Mouse (Mus musculus): ENCODE data around the gene Ptbp3.

- TF ChIP-seq GATA1 (IDR thresholded peaks at IDR 0.05; ENCODE audit: low read length) (no peak), TAL1 (IDR thresholded peaks at IDR 0.05; ENCODE audit: low read length) (no peak)
These were observed 43.7 kb downstream of the Ptbp3 start for GRCm38 (mm10) chr4:59505481-59505880.

Measured in erythroblast, embryonic 14.5 days (primary cell).